Mouse (Mus musculus) ES-Bruce4 (cell line): ENCODE measurements at regions not wholly inside any gene's neighbourhood (a gene's known extent, or its start where the extent isn't known, plus 50 kb on each side); places are given as distances from the start of the nearest gene placed in this dataset.

ENCODE experiments used
- CTCF ChIP-seq: IDR thresholded peaks from one replicate; pipeline ENCODE4 v1.8.1; 2011; ENCODE audit warnings: low read depth, low read length
- EP300 ChIP-seq: IDR thresholded peaks from 2 replicates; pipeline ENCODE4 v1.6.1; 2011; ENCODE audit warnings: low read depth, low read length; ENCODE audit not compliant: insufficient read depth
- POLR2A ChIP-seq: IDR thresholded peaks from one replicate; pipeline ENCODE4 v1.8.1; 2011; ENCODE audit warnings: low read length; ENCODE audit not compliant: insufficient read depth

DNA sequence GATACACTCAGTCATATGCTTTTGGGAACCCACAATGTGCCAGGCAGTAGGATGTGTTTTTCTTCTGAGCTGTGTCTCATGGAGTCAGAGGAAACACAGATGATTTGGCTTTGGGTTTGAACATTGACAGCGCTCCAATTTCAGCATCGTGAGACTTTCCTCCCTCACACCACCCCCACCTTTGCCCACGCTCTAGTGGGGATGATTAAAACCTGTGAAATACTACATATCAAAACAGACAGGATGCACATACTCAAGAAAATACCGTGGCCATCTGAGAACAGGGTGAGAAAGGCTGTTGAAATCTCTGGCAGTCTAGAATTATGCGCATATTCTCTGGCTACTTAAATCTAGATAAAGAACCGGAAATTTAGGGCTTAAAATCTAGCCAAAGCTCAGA is 124.5 kb downstream of the Far1 start:
- TF ChIP-seq CTCF (no peak), POLR2A (no peak), EP300 (no peak)
